Mouse (Mus musculus) MEL (cell line): Measurements from ENCODE around the gene Plekhg6. TPM values are rescaled to one million over a fixed set of nuclear protein-coding genes. Genes with fewer than 3 reads are reported as not detected.

ENCODE experiments used
- DNase-seq: peaks from one replicate; pipeline ENCODE4 v3.0.0; 2011; ENCODE audit warnings: low read depth, low spot score
- H3K27ac ChIP-seq: 2 replicates; pipeline ENCODE4 v1.5.1; 2012; ENCODE audit warnings: low read depth, mild to moderate bottlenecking, control low read depth, low read length, moderate library complexity; ENCODE audit not compliant: control insufficient read depth
- H3K27me3 ChIP-seq, 2 experiments: fragments of 150-350 bp in 1 of 2; sonication (generic) in 1 of 2; 2 replicates each; pipeline ENCODE4 v1.6.1; 2012; ENCODE audit warnings: low read length in 2 of 2, mild to moderate bottlenecking in 2 of 2, improper control_type of control experiment in 1 of 2, moderate library complexity in 1 of 2; ENCODE audit not compliant: insufficient read depth in 2 of 2, control insufficient read depth in 1 of 2
- H3K36me3 ChIP-seq, 2 experiments: 2 replicates each; pipeline ENCODE4 v1.6.1; 2012 to 2014; ENCODE audit warnings: low read length in 2 of 2, improper control_type of control experiment in 1 of 2, inconsistent platforms in 1 of 2, mild to moderate bottlenecking in 1 of 2; ENCODE audit not compliant: insufficient read depth in 2 of 2, control insufficient read depth in 1 of 2
- H3K4me1 ChIP-seq, 2 experiments: fragments of 150-350 bp in 1 of 2; sonication (generic) in 1 of 2; 2 replicates each; pipeline ENCODE4 v1.6.1; 2012; ENCODE audit warnings: low read length in 2 of 2, improper control_type of control experiment in 1 of 2, mild to moderate bottlenecking in 1 of 2; ENCODE audit not compliant: insufficient read depth in 2 of 2, control insufficient read depth in 1 of 2
- H3K4me3 ChIP-seq, 2 experiments: fragments of 150-350 bp in 1 of 2; sonication (generic) in 1 of 2; 2 replicates each; pipeline ENCODE4 v1.5.1; 2012; ENCODE audit warnings: low read depth in 2 of 2, low read length in 2 of 2, mild to moderate bottlenecking in 2 of 2, moderate library complexity in 2 of 2, control low read depth in 1 of 2, improper control_type of control experiment in 1 of 2; ENCODE audit not compliant: control insufficient read depth in 1 of 2, insufficient read depth in 1 of 2
- H3K79me2 ChIP-seq: 2 replicates; pipeline ENCODE4 v1.6.1; 2012; ENCODE audit warnings: mild to moderate bottlenecking, low read length, moderate library complexity; ENCODE audit not compliant: control insufficient read depth, poor library complexity, insufficient read depth
- H3K9ac ChIP-seq: 2 replicates; pipeline ENCODE4 v1.6.1; 2012; ENCODE audit warnings: low read depth, mild to moderate bottlenecking, control low read depth, low read length, moderate library complexity; ENCODE audit not compliant: control insufficient read depth, poor library complexity, severe bottlenecking
- H3K9me3 ChIP-seq: fragments of 150-350 bp; sonication (generic); replicated peaks from 2 replicates; pipeline ENCODE4 v1.6.1; 2012; ENCODE audit warnings: mild to moderate bottlenecking, low read length, improper control_type of control experiment, moderate library complexity; ENCODE audit not compliant: insufficient read depth
- CHD2 ChIP-seq: IDR thresholded peaks from 2 replicates; pipeline ENCODE4 v1.6.1; 2011; ENCODE audit warnings: low read length, improper control_type of control experiment
- CTCF ChIP-seq, 3 experiments: IDR thresholded peaks in 2 of 3; conservative IDR thresholded peaks in 1 of 3; 2 replicates each; pipeline ENCODE4 v1.5.1; 2011 to 2012; ENCODE audit warnings: low read length in 3 of 3, low read depth in 2 of 3, mild to moderate bottlenecking in 2 of 3, improper control_type of control experiment in 1 of 3, inconsistent platforms in 1 of 3, mixed read lengths in 1 of 3, moderate library complexity in 1 of 3; ENCODE audit not compliant: control insufficient read depth in 1 of 3, insufficient read depth in 1 of 3, poor library complexity in 1 of 3, severe bottlenecking in 1 of 3
- E2F4 ChIP-seq: IDR thresholded peaks from 2 replicates; pipeline ENCODE4 v1.6.1; 2011; ENCODE audit warnings: low read depth, low read length, improper control_type of control experiment, borderline replicate concordance
- ELF1 ChIP-seq: IDR thresholded peaks from 2 replicates; pipeline ENCODE4 v1.6.1; 2014; ENCODE audit warnings: low read depth, mild to moderate bottlenecking, inconsistent platforms, low read length, improper control_type of control experiment, moderate library complexity
- GABPA ChIP-seq: IDR thresholded peaks from 2 replicates; pipeline ENCODE4 v1.6.1; 2012; ENCODE audit warnings: low read depth, mild to moderate bottlenecking, inconsistent platforms, low read length, improper control_type of control experiment, moderate library complexity
- JUND ChIP-seq: IDR thresholded peaks from 2 replicates; pipeline ENCODE4 v1.6.1; 2011; ENCODE audit warnings: low read depth, mild to moderate bottlenecking, improper control_type of control experiment, low read length
- KAT2A ChIP-seq: conservative IDR thresholded peaks from 2 replicates; pipeline ENCODE4 v1.6.1; 2012; ENCODE audit warnings: low read depth, low read length, improper control_type of control experiment, inconsistent platforms
- MAZ ChIP-seq: IDR thresholded peaks from 2 replicates; pipeline ENCODE4 v1.6.1; 2012; ENCODE audit warnings: low read depth, mild to moderate bottlenecking, inconsistent platforms, low read length, improper control_type of control experiment
- MXI1 ChIP-seq: IDR thresholded peaks from 2 replicates; pipeline ENCODE4 v1.6.1; 2011; ENCODE audit warnings: mild to moderate bottlenecking, low read depth, low read length, improper control_type of control experiment
- NELFE ChIP-seq: IDR thresholded peaks from 2 replicates; pipeline ENCODE4 v1.6.1; 2011; ENCODE audit warnings: low read depth, low read length, improper control_type of control experiment
- NRF1 ChIP-seq: IDR thresholded peaks from 2 replicates; pipeline ENCODE4 v1.6.1; 2014; ENCODE audit warnings: low read depth, mild to moderate bottlenecking, inconsistent platforms, low read length, improper control_type of control experiment, moderate library complexity; ENCODE audit not compliant: poor library complexity, insufficient read depth, severe bottlenecking
- POLR2AphosphoS2 ChIP-seq: IDR thresholded peaks from 2 replicates; pipeline ENCODE4 v1.6.1; 2011; ENCODE audit warnings: low read length, improper control_type of control experiment
- RAD21 ChIP-seq: IDR thresholded peaks from 2 replicates; pipeline ENCODE4 v1.6.1; 2011; ENCODE audit warnings: mild to moderate bottlenecking, low read depth, low read length, improper control_type of control experiment
- RCOR1 ChIP-seq: IDR thresholded peaks from 2 replicates; pipeline ENCODE4 v1.6.1; 2012; ENCODE audit warnings: low read depth, mild to moderate bottlenecking, inconsistent platforms, low read length, improper control_type of control experiment
- SIN3A ChIP-seq: IDR thresholded peaks from 2 replicates; pipeline ENCODE4 v1.6.1; 2012; ENCODE audit warnings: low read length, improper control_type of control experiment, inconsistent platforms
- TAL1 ChIP-seq: IDR thresholded peaks from 2 replicates; pipeline ENCODE4 v1.6.1; 2012; ENCODE audit warnings: mild to moderate bottlenecking, inconsistent platforms, low read length, moderate library complexity, mixed read lengths
- TCF12 ChIP-seq: IDR thresholded peaks from 2 replicates; pipeline ENCODE4 v1.6.1; 2014; ENCODE audit warnings: low read depth, mild to moderate bottlenecking, inconsistent platforms, low read length, improper control_type of control experiment, moderate library complexity
- UBTF ChIP-seq: IDR thresholded peaks from 2 replicates; pipeline ENCODE4 v1.6.1; 2012; ENCODE audit warnings: low read depth, mild to moderate bottlenecking, inconsistent platforms, low read length, improper control_type of control experiment, moderate library complexity, borderline replicate concordance; ENCODE audit not compliant: insufficient read depth
- ZC3H11A ChIP-seq: IDR thresholded peaks from 2 replicates; pipeline ENCODE4 v1.6.1; 2012; ENCODE audit warnings: low read depth, mild to moderate bottlenecking, inconsistent platforms, low read length, improper control_type of control experiment
- ZKSCAN1 ChIP-seq: IDR thresholded peaks from 2 replicates; pipeline ENCODE4 v1.6.1; 2012; ENCODE audit warnings: low read depth, mild to moderate bottlenecking, inconsistent platforms, low read length, improper control_type of control experiment, moderate library complexity
- ZMIZ1 ChIP-seq: IDR thresholded peaks from 2 replicates; pipeline ENCODE4 v1.6.1; 2012; ENCODE audit warnings: low read depth, mild to moderate bottlenecking, inconsistent platforms, low read length, improper control_type of control experiment, moderate library complexity
- ZNF384 ChIP-seq: IDR thresholded peaks from 2 replicates; pipeline ENCODE4 v1.6.1; 2012; ENCODE audit warnings: low read depth, mild to moderate bottlenecking, inconsistent platforms, low read length, improper control_type of control experiment
- polyA plus RNA-seq, 2 experiments: library from polyadenylated mRNA; stranded (reverse) in 1 of 2; unstranded in 1 of 2; fragments of >175 nt in 1 of 2; fragments of >200 nt in 1 of 2; gene quantifications; 2 replicates each; pipeline versions ENCODE4 v1.2.1 to v1.2.4; 2012; ENCODE audit warnings: low replicate concordance in 2 of 2, low read depth in 1 of 2; ENCODE audit not compliant: insufficient read length in 2 of 2, insufficient read depth in 1 of 2, missing spikeins in 1 of 2
- total RNA-seq: library from RNA; depleted of rRNA; stranded (reverse); fragments of 300-350 nt; gene quantifications from 2 replicates; pipeline ENCODE4 v1.2.3, GENCODE M21; 2012

Plekhg6 gene
- total and polyA plus RNA-seq, 3 experiments, result 0.13 TPM; not detected in 2

GRCm38 (mm10) chr6:125317077-125317476 is 63.5 kb downstream of the Plekhg6 start:
- H3K36me3 ChIP-seq, result peaks cover 0 to 6% of the 10 kb centered on the region in 2 experiments; a peak in 1 of 4 replicates
- no peak overlapping the region for H3K9ac ChIP-seq
- H3K79me2 ChIP-seq, result peaks cover 12% of the 10 kb centered on the region
- peaks cover 0 to 3% of the 10 kb centered on the region in 2 experiments; a peak in 1 of 4 replicates for H3K27me3 ChIP-seq
- H3K27ac ChIP-seq, result no peak overlapping the region
- H3K9me3 ChIP-seq, result no peaks in the 10 kb centered on the region
- H3K4me1 ChIP-seq, result peaks cover 2 to 12% of the 10 kb centered on the region in 2 experiments; a peak in 3 of 4 replicates
- no peak overlapping the region for H3K4me3 ChIP-seq
- DNase-seq, result no peak
- no peak for TF ChIP-seq ZMIZ1
- no peak for TF ChIP-seq MXI1
- TF ChIP-seq TCF12, result no peak
- no peak for TF ChIP-seq ZC3H11A
- TF ChIP-seq NELFE, result no peak
- no peak for TF ChIP-seq SIN3A
- no peak for TF ChIP-seq GABPA
- TF ChIP-seq CHD2, result no peak
- TF ChIP-seq, all 39 proteins: peak for 0

GRCm38 (mm10) chr6:125314746-125315145 is 65.8 kb downstream of the Plekhg6 start:
- Histone ChIP-seq H3K4me3 (no peak overlapping the region), H3K27me3 (peaks cover 0 to 3% of the 10 kb centered on the region in 2 experiments; a peak in 1 of 4 replicates), H3K79me2 (peaks cover 12% of the 10 kb centered on the region), H3K9me3 (no peaks in the 10 kb centered on the region), H3K4me1 (peaks cover 2 to 12% of the 10 kb centered on the region in 2 experiments; a peak in 3 of 4 replicates), H3K9ac (peak overlapping the region; percentile 91; the same call in 1 of the 2 replicates), H3K36me3 (peaks cover 0 to 6% of the 10 kb centered on the region in 2 experiments; a peak in 1 of 4 replicates), H3K27ac (no peak overlapping the region)
- DNase-seq, result no peak
- no peak for TF ChIP-seq CTCF (IDR thresholded peaks at IDR 0.05 in 2 of 3, conservative IDR thresholded peaks at IDR 0.05 in 1 of 3; ENCODE audit: control insufficient read depth in 1 of 3, insufficient read depth in 1 of 3, low read depth in 2 of 3, low read length in 3 of 3, poor library complexity in 1 of 3, severe bottlenecking in 1 of 3)

GRCm38 (mm10) chr6:125314231-125314563 is 66.4 kb downstream of the Plekhg6 start:
- H3K4me3 ChIP-seq, result peak overlapping the region; percentile 74 to 96
- H3K9ac ChIP-seq, result peak overlapping the region; percentile 91
- H3K36me3 ChIP-seq, result peaks cover 0 to 6% of the 10 kb centered on the region in 2 experiments; a peak in 1 of 4 replicates
- H3K79me2 ChIP-seq, result peaks cover 12% of the 10 kb centered on the region
- TF ChIP-seq NRF1 (no peak), E2F4 (no peak), KAT2A (no peak), JUND (no peak), MAZ (no peak), UBTF (no peak), GABPA (no peak), ZNF384 (no peak), ZKSCAN1 (no peak), CHD2 (no peak), TAL1 (no peak), RCOR1 (no peak), RAD21 (no peak), ELF1 (no peak), POLR2AphosphoS2 (no peak)
- DNase-seq, result no peak
- no peaks in the 10 kb centered on the region for H3K9me3 ChIP-seq
- H3K4me1 ChIP-seq, result peaks cover 2 to 12% of the 10 kb centered on the region in 2 experiments; a peak in 3 of 4 replicates
- H3K27ac ChIP-seq, result no peak overlapping the region
- H3K27me3 ChIP-seq, result peaks cover 0 to 1% of the 10 kb centered on the region in 2 experiments; a peak in 1 of 4 replicates
